ENCODE assay signal across 13 mouse cellular contexts in the genomic region with DNA sequence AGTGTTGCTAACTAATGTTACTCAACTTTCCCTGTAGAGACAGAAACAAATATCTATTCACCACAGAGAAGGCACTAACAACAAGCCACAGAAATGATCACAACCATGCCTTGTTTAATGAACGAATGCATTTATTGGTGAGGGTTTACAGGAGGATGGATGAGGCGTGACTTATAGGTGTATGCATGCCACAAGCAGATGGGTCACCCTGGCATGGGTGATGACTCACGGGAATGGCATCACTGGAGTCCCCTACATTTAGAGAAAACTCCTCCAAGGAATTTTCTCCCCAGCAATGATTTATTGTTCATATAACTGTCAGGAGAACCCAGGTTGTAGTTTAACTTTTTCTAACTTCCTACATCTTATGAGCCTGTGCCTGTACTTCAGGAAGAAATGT.
"Had no signal": no experiment of that assay in that cellular context is flagged by ENCODE, and none has a peak within 500 bp of the region (broad histone marks: within the 10 kb centered on the region; RNA-seq: fewer than 3 reads in every experiment).

No protein-coding gene starts in this region.

- H3K36me3 ChIP-seq: lung, embryonic 15.5 days; midbrain, embryonic 13.5 days; midbrain, embryonic 15.5 days; neural tube, embryonic 12.5 days; stomach, embryonic 15.5 days had no signal

- H3K4me3 ChIP-seq: lung, embryonic 15.5 days; megakaryocyte, embryonic 14.5 days; midbrain, embryonic 13.5 days; midbrain, embryonic 15.5 days; neural tube, embryonic 12.5 days; stomach, embryonic 15.5 days had no signal

- DNase-seq: lung, adult 2 months; lung, postnatal 14 days; lung, postnatal 36 days; right cerebral cortex, postnatal 14 days; thymus, adult 2 months; thymus, postnatal 25 days; thymus, postnatal 4 days had no signal

- H3K27me3 ChIP-seq: lung, embryonic 15.5 days; megakaryocyte, embryonic 14.5 days; midbrain, embryonic 13.5 days; midbrain, embryonic 15.5 days; neural tube, embryonic 12.5 days; stomach, embryonic 15.5 days had no signal
